Mouse (Mus musculus) adrenal gland, adult 2 months (tissue): ENCODE measurements at regions not wholly inside any gene's neighbourhood (a gene's known extent, or its start where the extent isn't known, plus 50 kb on each side); places are given as distances from the start of the nearest gene placed in this dataset.

Experiments
- DNase-seq: peaks from one replicate; pipeline ENCODE4 v3.0.0; 2021

DNA sequence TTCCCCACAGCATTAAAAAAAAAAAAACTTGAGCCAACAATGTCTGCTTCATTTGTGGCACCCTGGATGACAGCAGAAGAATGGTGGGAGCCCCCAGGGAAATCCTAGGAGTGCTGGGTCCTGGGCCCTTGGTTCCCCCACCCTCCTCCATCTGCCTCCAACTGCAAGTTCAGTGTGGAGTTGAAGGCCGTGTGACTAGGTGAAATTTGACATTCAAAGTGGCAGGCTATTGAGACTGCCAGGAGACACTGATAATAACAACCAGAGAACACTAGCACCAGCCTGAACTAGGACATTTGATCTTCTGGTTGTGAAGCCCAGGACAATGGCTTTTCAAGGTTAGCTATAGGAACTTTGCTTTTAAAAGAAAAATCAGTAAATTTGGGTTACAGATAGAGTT, 74.0 kb downstream of the Adamts15 start:
- DNase-seq = peak; percentile 25

- DNase-seq = no peak
These were observed 76.5 kb downstream of the Adamts15 start for GRCm38 (mm10) chr9:30845609-30846290.

DNA sequence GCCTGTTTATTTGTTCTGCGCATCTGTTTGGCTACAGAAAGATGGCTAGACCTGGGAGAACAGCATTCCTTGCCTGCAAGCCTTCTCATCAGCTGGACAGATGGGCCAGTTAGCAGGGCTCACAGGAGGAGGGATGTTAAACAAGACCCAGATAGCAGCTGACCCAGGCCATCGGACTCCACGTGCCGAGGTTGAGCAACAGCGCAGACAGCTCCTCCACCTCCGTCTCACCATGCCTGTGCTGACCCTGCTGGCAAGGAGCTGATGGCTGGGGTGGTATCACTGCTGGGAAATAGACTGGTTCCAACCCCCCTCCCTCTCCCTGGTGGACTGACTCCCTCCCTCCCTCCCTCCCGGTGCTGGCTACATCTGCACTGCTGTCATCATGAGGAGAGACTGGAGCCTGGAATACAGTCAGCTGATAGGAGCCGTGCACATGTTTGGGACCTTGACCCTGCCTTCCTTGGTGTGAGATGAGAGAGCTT, 78.1 kb downstream of the Adamts15 start:
- DNase-seq = peak; percentile 28

GRCm38 (mm10) chr9:30834908-30835307, 87.3 kb downstream of the Adamts15 start:
- no peak for DNase-seq

DNA sequence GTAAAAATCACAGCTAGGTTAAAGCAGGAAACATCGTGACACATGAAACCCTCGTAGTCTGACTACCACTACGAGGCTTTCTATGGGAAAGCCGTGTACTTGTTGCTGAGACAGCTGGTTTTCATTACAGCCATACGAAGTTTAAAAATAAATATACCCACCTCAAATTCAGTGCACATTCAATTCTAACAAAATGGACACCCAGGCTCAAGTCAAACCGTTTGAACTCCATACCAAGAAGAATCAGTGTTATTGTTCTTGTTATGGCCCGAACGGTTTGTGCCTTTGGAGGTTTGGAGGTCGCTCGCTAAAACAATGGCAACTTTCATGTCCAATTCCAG, 87.7 kb downstream of the Adamts15 start:
- no peak for DNase-seq

GRCm38 (mm10) chr9:30833836-30834564, 88.3 kb downstream of the Adamts15 start:
- DNase-seq = no peak

DNA sequence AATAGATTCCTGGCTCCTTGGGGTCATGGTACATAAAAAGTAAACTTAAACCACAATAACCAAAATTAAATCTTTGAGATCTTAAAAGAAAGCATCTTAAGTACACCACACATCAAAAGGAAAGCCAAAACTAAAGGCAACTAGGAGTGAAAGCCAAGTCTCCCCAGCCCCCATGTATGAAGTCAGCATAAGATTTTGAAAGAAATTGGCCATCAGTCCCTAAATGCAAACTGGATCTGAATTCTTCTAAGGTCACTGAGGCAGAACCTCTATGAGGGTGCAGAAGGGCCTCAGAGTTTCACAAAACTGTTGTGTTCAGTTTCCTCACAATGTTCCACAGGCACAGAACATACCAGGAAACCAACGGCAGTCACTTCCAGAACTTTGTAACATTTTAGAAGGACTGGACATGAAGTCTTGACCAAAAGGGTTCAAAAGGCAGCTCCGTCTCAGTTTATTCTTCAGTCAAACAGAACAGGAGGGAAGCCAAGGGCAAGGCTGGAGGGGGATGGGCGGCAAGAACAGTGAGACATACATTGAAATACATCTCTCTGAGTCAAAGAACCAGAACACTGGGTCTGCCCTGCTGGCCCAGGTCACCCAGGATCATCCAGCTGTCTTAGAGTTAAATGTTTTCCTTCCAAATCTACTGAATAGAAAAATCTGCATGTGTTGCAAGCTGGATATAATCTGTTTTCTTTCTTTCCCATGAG, 92.9 kb downstream of the Adamts15 start:
- DNase-seq = no peak

GRCm38 (mm10) chr9:30827780-30828179, 94.5 kb downstream of the Adamts15 start:
- DNase-seq = no peak

DNA sequence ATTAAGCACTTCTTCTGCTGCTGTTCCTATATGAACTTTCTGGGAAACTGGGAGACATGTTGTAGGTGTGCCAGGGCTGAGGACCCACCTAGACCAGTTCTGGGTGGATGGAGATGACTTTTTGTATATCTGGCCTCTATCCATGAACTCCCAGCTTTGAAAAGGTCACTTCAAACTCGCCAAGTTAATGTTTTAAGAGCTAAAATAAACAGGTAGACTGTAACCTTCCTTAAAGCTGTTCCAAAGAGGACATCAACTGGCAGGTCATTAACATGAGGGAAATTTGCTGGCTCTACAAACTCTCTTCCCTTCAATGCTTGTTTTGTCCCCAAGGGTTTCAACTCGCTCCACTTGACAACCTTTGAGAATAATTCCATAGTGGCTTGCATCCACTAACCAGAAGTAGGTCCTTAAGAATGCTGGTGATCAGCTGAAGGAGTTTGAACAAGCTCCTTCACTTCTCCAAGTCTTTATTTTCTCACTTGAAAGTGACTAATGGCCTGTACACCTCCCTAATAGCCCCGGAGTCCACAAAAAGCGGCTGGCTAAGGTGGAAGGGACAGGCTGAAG, 98.1 kb downstream of the Adamts15 start:
- no peak for DNase-seq

- no peak for DNase-seq
These were observed 101.4 kb downstream of the Adamts15 start for GRCm38 (mm10) chr9:30820806-30821375.

DNA sequence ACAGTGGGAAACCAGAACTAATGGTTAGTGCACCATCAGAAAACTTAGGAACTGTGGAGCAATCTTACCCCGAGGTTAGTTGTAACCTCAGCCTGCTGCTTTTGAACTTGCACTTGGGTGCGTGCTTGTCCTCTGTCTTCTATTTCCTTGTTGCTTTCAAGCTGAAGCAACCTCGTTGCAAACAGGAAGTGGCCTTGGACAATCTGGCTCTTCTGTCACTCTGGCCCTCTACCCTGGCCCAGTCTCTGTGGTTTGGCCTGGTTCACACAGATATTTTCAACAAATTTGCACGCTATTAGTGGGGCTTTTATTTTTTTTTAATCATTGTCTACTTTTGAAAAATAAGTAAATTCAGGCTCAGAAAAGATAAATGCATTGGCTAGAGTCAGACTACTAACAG, 109.0 kb downstream of the Adamts15 start:
- DNase-seq = peak; percentile 40

DNA sequence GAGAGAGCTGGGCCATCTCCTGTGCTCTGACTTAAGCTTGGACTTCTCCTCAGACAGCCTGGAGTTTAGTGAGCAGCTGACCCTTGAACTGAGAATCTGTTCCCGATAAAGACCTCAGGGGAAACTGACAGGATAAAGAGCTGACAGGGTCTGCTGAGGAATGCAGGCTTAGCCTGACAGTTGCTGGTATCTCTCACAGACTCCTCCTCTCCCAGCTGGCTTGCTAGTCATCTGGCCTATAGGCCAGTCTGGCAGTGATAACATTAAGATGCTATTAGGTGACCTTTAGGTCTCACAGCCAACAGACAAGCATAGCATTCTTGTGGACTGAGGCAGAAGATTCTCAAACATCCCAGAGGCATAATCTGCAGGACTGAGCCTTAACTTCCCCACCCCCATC, 111.4 kb downstream of the Adamts15 start:
- no peak for DNase-seq

- no peak for DNase-seq
These were observed 112.0 kb downstream of the Adamts15 start for GRCm38 (mm10) chr9:30810290-30810689.

GRCm38 (mm10) chr9:30808863-30809491, 113.3 kb downstream of the Adamts15 start:
- DNase-seq = peak; percentile 60

DNA sequence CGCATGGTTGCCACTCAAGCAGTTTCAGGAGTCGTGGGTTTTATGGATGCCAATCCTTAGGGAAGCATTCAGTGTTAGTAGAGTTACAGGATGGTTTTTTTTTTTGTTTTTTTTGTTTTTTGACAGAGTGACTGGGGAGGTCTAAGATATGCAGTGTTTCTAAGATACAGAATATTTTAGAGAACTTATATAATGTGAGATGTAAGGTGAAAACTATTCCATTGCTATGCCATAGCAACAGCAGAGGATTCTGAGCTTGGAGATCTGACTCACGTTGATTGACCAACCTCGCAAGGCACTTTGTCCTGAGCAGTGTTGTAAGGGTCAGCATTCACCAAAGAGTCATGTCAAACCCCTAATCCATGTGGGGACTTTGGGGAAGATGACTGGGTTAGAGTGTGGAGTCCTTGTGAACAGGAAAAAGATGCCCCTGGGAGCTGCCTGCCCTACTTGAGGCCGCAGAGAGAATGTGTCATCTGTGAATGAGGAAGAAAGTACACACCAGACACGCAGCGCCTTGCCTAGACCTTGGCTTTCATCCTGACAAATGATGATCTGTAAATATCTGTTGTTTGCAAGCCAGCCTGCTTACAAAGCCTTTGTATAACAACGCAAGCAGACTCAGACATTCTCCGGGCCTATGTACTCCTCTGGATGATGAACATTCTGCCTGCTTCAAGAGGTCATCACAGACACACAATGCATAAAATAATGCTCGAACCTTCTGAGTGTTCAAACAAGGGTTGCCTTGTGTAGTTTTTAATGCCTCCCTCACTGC, 118.3 kb downstream of the Adamts15 start:
- peak; percentile 68 for DNase-seq

DNA sequence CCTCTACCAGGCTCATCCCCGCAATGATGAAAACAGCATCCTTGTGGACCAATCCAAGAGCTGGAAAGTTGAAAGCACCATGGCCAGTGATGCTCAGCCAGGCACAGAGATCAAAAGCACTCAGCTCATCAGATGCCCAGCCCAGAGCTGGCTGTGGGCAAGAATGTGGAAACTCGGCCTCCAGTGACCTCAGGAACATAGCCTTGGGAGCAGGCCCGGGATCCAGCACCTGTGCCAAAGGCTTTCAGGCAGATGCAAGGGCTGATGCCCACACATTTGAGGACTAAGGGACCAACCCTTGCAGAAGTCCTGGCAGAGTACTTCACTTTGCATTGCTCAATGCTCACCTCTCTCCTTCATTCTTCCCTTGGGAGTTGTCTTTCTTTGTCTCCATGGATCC, 119.4 kb downstream of the Adamts15 start:
- DNase-seq = peak; percentile 69

- DNase-seq = no peak
These were observed 127.4 kb downstream of the Adamts15 start for GRCm38 (mm10) chr9:30794701-30795407.

GRCm38 (mm10) chr9:30781221-30781620, 141.0 kb downstream of the Adamts15 start:
- DNase-seq = no peak

GRCm38 (mm10) chr9:30777816-30778215, 144.4 kb downstream of the Adamts15 start:
- no peak for DNase-seq

- no peak for DNase-seq
These were observed 147.1 kb downstream of the Adamts15 start for GRCm38 (mm10) chr9:30775161-30775560.
